Mouse (Mus musculus) heart, embryonic 16.5 days (tissue): ENCODE results near the gene Ehd1. TPM values are rescaled to one million over a fixed set of nuclear protein-coding genes. Genes with fewer than 3 reads are reported as not detected.

Source experiments
- ATAC-seq: fragments of 200-750 bp; cut with Nextera tagmentation; replicated peaks from 2 replicates; pipeline ENCODE4 v1.8.0; 2017; ENCODE audit warnings: moderate number of reproducible peaks; ENCODE audit not compliant: insufficient read depth, low FRiP score; ENCODE audit errors: extremely low read depth
- H3K27ac ChIP-seq: fragments of 300-500 bp; sonication (generic); 2 replicates; pipeline ENCODE4 v1.5.1; 2014; ENCODE audit warnings: mild to moderate bottlenecking, low read length, control low read depth, moderate library complexity
- H3K27me3 ChIP-seq: fragments of 300-500 bp; sonication (generic); 2 replicates; pipeline ENCODE4 v1.6.1; 2014; ENCODE audit warnings: low read length, mixed read lengths; ENCODE audit not compliant: control insufficient read depth, insufficient read depth
- H3K36me3 ChIP-seq: fragments of 300-500 bp; sonication (generic); 2 replicates; pipeline ENCODE4 v1.6.1; 2014; ENCODE audit not compliant: control insufficient read depth, insufficient read depth
- H3K4me1 ChIP-seq: fragments of 300-500 bp; sonication (generic); 2 replicates; pipeline ENCODE4 v1.6.1; 2014; ENCODE audit warnings: low read length, mixed read lengths; ENCODE audit not compliant: control insufficient read depth, insufficient read depth
- H3K4me2 ChIP-seq: fragments of 300-500 bp; sonication (generic); 2 replicates; pipeline ENCODE4 v1.6.1; 2014; ENCODE audit warnings: low read depth, mild to moderate bottlenecking, control low read depth, low read length
- H3K4me3 ChIP-seq: fragments of 300-500 bp; sonication (generic); 2 replicates; pipeline ENCODE4 v1.5.1; 2014; ENCODE audit warnings: mild to moderate bottlenecking, control low read depth, low read length
- H3K9ac ChIP-seq: fragments of 300-500 bp; sonication (generic); 2 replicates; pipeline ENCODE4 v1.6.1; 2014; ENCODE audit warnings: low read length, control low read depth
- H3K9me3 ChIP-seq: fragments of 300-500 bp; sonication (generic); replicated peaks from 2 replicates; pipeline ENCODE4 v1.6.1; 2016; ENCODE audit warnings: low read length; ENCODE audit not compliant: control insufficient read depth
- WGBS: fragments of 180-500 bp; shearing (Covaris S2); extraction: QIAGEN DNeasy Blood & Tissue Kit; methylation state at CpG from one replicate; pipeline ENCODE4 v1.1.7; 2014; 5-methylcytosine and 5-hydroxymethylcytosine counted together
- polyA plus RNA-seq: library from polyadenylated mRNA; unstranded; fragments of >200 nt; fragmentation: Nextera tagmentation; extraction: Ambion mirVana; gene quantifications from 2 replicates; pipeline ENCODE4 v1.2.1, GENCODE M21; 2015

The Ehd1 gene
- polyA plus RNA-seq, 1 experiment from 2014 or later = 73.2 TPM

DNA sequence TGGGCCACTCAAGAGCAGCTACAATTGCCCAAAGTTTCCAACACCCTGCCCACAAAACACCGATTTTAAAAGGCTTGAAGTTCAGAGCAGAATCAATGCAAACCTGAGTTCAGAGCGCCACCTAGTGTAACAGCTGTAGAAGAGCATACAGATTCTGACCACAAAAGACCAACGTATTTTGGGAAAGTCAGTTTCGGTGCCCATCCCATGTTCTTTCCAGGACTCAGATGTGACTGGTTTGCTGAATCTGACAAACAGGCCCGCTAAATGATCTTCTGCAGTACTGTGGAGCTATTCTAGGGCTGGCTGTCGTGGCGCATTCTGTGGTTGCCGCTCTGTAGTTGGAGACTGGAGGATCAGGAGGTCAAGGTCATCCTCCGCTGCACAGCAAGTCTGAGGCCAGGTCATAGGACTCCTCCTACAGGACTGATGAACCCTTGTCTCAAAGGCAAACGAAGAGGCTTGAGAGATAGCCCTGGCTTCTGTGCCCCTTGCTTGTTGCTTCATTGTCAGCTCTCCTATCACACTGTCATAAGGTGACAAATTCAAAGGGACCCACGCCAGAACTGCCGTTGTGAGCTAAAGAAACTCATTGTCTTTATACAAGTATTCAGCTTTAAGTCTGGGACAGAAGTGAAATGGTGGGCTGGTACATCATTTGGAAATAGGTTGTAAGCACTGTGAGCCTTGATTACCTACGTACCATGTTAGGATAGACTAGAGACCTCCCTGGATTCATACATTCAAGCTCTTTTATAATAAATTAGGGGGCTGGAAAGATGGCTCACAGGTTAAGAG lies 55.4 kb downstream of the Ehd1 start:
- peaks cover 2% of the 10 kb centered on the region for H3K36me3 ChIP-seq
- H3K4me2 ChIP-seq = peak overlapping the region; percentile 62
- H3K4me1 ChIP-seq = peaks cover 28% of the 10 kb centered on the region
- no peaks in the 10 kb centered on the region for H3K27me3 ChIP-seq
- H3K4me3 ChIP-seq = peak overlapping the region; percentile 28
- peak overlapping the region; percentile 68 for H3K9ac ChIP-seq
- WGBS = 18% methylated on average over 13 of the region's 13 CpGs
- no peak for ATAC-seq
- H3K27ac ChIP-seq = peak overlapping the region; percentile 23; the same call in 1 of the 2 replicates
- no peaks in the 10 kb centered on the region for H3K9me3 ChIP-seq

DNA sequence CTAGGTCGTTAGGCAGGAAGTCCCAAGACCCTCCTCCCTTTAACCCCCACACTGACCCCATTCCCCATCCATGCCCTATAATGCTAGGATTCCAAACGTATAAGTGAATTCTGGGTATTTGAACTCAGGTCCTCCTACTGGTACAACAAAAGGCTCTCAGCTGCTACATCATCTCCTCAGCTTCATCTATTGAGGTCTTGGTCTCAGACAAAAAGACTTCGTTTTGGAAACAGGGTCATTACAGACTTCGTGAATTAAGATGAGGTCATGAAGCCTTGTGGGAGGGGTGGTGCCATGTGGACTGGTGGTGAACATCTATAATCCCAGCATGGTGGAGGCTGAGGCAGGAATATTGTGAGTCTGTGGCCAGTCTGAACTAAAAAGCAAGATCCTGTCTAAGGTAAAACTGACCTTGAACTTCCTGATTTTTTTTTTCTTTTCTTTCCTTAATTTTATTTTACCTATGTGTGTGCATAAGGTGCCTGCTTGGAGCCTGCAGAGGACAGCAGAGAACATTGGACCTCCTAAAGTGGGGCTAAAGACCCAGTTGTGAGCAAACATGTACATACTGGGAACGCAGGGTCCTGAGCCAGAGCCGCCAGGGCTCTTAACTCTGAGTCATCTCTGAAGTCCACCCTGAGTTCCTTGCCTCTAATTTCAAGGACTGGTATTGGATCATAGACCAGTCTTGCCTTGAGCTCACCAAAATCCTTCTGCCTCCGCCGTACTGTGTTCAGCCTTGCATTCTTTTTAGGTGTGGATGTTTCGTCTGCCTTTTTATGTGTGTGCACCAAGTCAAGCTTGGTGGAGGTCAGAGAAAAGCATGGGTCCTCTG lies 57.5 kb downstream of the Ehd1 start:
- ATAC-seq = no peak
- Histone ChIP-seq H3K4me1 (peaks cover 29% of the 10 kb centered on the region), H3K4me3 (peak overlapping the region; percentile 73), H3K9me3 (no peaks in the 10 kb centered on the region), H3K4me2 (peak overlapping the region; percentile 68), H3K9ac (peak overlapping the region; percentile 72), H3K36me3 (peaks cover 21% of the 10 kb centered on the region), H3K27ac (peak overlapping the region; percentile 91), H3K27me3 (no peaks in the 10 kb centered on the region)
- 67% methylated on average over 9 of the region's 9 CpGs for WGBS

DNA sequence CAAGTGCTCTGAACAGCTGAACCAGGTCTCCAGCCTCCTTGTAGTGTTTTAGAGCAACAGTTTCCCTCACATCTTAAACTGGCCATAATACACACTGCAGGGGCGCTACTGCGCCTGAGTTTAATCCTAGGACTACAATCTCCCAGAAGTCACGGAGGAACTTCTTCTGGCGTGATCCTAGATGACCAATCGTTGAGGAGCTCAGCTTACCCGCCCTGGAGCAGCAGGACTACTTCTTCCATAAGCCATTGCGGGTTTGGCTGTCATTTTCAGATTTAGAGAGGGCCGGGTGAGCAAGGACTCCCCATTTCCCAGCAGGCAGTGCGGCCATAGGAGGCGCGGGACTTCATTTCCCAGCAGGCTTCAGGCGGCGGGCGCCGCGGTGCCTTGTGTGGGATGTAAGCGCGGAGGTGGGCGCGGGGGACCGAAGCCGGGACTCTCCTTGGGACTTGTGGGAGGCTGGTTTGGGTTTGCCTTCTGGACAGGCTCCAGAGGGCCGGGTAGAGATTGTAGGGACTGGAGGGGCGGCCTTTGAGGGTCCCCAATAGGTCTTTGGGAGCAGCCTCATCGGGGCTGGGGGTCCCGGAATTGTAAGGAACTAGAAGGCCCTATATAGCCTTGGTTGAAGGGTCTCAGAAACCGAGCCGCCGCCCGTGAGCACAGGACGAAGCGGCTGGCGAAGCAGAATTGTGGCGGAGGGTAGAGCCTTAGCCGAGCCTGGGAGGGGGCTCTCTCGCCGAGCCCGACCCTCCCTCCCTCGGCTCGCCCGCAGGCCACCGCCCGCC lies 58.3 kb downstream of the Ehd1 start, which contains the start of gene Men1:
TSS of gene Men1 (plus strand) at position 307 of the 785 bp plus-strand sequence.
- Histone ChIP-seq H3K4me3 (peak within 1 kb of the TSS; percentile 73), H3K9me3 (no peaks in the 10 kb centered on the region), H3K27me3 (no peaks in the 10 kb centered on the region), H3K9ac (peak within 1 kb of the TSS; percentile 86), H3K36me3 (peaks cover 23% of the 10 kb centered on the region), H3K4me1 (peaks cover 29% of the 10 kb centered on the region), H3K27ac (peak within 1 kb of the TSS; percentile 91), H3K4me2 (peak within 1 kb of the TSS; percentile 68)
- peak; percentile 94 for ATAC-seq
- under 1% methylated on average over 40 of the region's 43 CpGs for WGBS

DNA sequence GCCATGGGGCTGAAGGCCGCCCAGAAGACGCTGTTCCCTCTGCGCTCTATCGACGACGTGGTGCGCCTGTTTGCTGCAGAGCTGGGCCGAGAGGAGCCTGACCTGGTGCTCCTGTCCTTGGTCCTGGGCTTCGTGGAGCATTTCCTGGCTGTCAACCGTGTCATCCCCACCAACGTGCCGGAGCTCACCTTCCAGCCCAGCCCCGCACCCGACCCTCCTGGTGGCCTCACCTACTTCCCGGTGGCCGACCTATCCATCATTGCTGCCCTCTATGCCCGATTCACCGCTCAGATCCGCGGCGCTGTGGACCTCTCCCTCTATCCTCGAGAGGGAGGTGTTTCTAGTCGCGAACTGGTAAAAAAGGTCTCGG lies 58.9 kb downstream of the Ehd1 start:
- WGBS = 0% methylated on average over 25 of the region's 25 CpGs
- H3K36me3 ChIP-seq = peaks cover 23% of the 10 kb centered on the region
- H3K27me3 ChIP-seq = no peaks in the 10 kb centered on the region
- ATAC-seq = no peak
- H3K4me2 ChIP-seq = peak overlapping the region; percentile 68
- H3K4me1 ChIP-seq = peaks cover 34% of the 10 kb centered on the region
- H3K4me3 ChIP-seq = peak overlapping the region; percentile 73
- H3K27ac ChIP-seq = peak overlapping the region; percentile 68
- H3K9me3 ChIP-seq = no peaks in the 10 kb centered on the region
- H3K9ac ChIP-seq = peak overlapping the region; percentile 86

DNA sequence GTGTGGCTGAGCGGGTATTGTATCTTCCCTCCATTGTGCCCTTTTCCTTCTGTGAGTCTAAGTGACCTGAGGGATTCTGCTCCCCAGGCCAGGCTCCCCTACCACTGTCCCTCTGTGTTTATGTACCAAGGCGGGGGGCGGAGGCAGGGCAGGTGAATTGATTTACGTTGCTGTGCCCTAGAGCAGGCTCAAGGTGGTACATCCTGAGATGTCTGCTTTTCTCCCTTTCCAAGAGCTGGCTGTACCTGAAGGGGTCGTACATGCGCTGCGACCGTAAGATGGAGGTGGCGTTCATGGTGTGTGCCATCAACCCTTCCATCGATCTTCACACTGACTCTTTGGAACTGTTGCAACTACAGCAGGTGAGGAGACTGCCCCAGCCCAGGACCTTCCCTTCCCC lies 60.4 kb downstream of the Ehd1 start:
- Histone ChIP-seq H3K4me3 (peak overlapping the region; percentile 73; the same call in 1 of the 2 replicates), H3K4me1 (peaks cover 32% of the 10 kb centered on the region), H3K9me3 (no peaks in the 10 kb centered on the region), H3K9ac (peak overlapping the region; percentile 86), H3K27ac (no peak overlapping the region), H3K27me3 (no peaks in the 10 kb centered on the region), H3K36me3 (peaks cover 23% of the 10 kb centered on the region), H3K4me2 (no peak overlapping the region)
- no peak for ATAC-seq
- WGBS = 95% methylated on average over 10 of the region's 10 CpGs

DNA sequence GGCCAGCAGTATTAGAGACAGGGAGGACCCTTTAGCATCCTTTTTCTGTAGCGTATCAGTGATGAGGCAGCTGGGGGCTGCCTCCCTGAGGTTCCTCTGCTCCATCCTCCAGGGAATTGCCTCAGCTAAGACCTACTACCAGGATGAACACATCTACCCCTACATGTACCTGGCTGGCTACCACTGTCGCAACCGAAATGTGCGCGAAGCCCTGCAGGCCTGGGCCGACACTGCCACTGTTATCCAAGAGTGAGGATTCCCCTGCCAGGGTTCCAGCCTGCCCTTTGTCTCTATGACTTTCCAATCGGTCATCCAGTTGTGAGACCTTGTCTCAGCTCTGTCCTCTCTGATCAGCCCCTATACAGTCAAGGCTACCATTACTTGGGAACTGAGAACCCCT lies 61.6 kb downstream of the Ehd1 start:
- Histone ChIP-seq H3K27me3 (no peaks in the 10 kb centered on the region), H3K9me3 (no peaks in the 10 kb centered on the region), H3K4me1 (peaks cover 31% of the 10 kb centered on the region), H3K4me2 (no peak overlapping the region), H3K4me3 (no peak overlapping the region), H3K27ac (no peak overlapping the region), H3K9ac (no peak overlapping the region), H3K36me3 (peaks cover 23% of the 10 kb centered on the region)
- 96% methylated on average over 7 of the region's 7 CpGs for WGBS
- no peak for ATAC-seq

DNA sequence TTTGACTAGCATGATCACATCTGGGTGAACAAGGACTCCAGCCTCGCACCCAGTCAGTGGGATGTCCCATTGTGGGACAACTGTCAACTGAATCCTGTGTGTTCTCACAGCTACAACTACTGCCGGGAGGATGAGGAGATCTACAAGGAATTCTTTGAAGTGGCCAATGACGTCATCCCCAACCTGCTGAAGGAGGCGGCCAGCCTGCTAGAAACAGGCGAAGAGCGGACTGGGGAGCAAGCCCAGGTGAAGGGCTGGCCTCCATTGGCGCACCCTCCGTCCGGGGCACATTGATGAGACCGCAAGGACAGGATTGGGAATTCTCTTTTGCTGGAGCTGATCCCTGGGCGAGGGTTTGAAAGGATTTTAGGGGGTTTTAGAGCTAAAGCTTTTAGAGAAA lies 62.2 kb downstream of the Ehd1 start:
- Histone ChIP-seq H3K9ac (no peak overlapping the region), H3K4me1 (peaks cover 31% of the 10 kb centered on the region), H3K27me3 (no peaks in the 10 kb centered on the region), H3K9me3 (no peaks in the 10 kb centered on the region), H3K27ac (no peak overlapping the region), H3K36me3 (peaks cover 23% of the 10 kb centered on the region), H3K4me3 (no peak overlapping the region), H3K4me2 (no peak overlapping the region)
- ATAC-seq = no peak
- 87% methylated on average over 11 of the region's 11 CpGs for WGBS

DNA sequence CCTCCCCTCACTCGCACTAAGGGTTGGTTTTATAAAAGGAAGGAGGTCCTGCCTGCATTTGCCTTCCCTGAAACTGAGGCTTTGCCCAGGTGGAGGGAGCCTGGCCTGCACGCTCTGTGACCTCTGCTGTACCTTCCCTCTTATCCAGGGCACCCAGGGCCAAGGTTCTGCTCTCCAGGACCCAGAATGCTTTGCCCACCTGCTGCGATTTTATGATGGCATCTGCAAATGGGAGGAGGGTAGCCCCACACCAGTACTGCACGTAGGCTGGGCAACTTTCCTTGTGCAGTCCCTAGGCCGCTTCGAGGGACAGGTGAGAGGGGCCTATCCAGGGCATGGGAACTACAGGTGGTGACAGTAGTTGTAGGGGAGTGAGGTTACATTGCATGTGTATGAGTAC lies 62.7 kb downstream of the Ehd1 start:
- Histone ChIP-seq H3K9ac (no peak overlapping the region), H3K27me3 (no peaks in the 10 kb centered on the region), H3K4me3 (no peak overlapping the region), H3K27ac (no peak overlapping the region), H3K36me3 (peaks cover 23% of the 10 kb centered on the region), H3K4me1 (peaks cover 28% of the 10 kb centered on the region), H3K4me2 (no peak overlapping the region), H3K9me3 (no peaks in the 10 kb centered on the region)
- no peak for ATAC-seq
- 95% methylated on average over 6 of the region's 6 CpGs for WGBS
